Mouse (Mus musculus): Measurements from ENCODE around the gene Mertk.

DNA sequence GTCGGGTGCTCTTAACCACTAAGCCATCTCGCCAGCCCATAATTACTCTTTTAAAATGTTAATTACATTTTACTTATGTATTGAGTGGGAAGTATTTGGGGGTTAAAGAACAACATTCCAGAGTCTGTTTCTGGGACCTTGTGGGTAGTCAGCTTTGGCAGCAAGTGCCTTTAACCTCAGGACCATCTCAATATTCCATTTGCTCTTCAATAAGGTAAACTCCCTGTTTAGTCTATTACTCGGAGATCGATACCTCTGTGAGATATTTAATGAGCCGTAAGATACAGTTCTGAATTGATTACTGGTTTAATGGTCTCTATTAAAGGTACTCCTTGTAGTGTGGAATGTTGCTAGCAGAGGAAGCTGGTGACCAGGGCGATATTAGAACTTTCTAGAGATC, 118.2 kb downstream of the Mertk start:
- TF ChIP-seq ZC3H11A (IDR thresholded peaks at IDR 0.05; ENCODE audit: borderline replicate concordance, low read depth, low read length) (no peak), ZNF384 (IDR thresholded peaks at IDR 0.05; ENCODE audit: low read depth, low read length) (no peak), HCFC1 (IDR thresholded peaks at IDR 0.05; ENCODE audit: borderline replicate concordance, insufficient read depth, low read length) (no peak)

Measured in ES-E14 (cell line).